Mouse (Mus musculus): ENCODE data around the gene Myadm. TPM values are rescaled to one million over a fixed set of nuclear protein-coding genes. Genes with fewer than 3 reads are reported as not detected.

Gene Myadm
- polyA plus RNA-seq (2015; fragmentation: Nextera tagmentation; extraction: Ambion mirVana), result 95.0 and 108 TPM in 2 replicates

DNA sequence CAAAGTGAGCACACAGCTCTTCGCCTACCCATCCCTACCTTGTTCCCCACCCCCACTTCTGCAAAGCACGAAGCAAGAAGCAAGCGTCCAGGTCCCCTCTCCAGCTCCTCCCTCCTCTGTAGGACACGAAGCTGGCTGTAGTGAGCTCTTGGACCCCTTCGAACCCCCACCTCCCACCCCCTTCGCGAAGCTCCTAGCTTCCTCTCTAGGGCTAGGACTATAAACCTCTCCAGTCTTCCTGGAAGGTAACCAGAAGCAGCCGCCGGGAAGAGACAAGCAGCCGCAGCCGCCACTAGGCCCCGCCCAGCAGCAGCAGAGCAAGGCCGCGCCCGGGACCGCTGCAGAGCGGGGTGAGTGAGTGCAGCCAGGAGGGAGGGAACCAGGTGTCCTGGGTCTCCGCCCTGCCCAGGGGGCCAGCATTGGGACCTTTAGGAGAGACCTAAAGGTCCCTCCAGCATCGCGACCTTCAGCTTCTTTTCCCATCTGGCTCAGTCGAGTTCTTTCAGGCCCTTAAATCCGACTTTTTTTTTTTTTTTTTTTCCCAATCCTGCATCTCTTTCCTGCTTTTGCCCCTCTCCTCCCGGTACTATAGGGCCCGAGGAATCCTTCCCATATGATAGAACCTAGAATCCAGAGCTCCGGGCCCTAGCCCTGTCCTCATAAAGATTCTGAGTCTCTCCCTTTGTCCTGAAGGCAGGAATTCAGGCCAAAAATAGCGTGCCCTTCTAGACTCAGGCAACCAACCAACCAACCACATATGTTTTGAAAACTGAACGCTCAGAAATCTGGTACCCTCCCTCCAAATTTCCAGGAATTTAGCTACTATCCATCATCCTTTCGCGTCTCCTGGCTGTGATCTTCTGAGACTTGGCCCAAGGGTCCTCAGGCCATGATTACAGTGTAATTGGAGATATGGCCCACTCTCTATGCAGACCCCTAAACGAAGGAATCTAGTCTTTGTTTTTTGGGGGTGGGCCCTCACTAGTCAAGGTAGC is at the start of gene Myadm, which contains the start of gene Prkcg:
Gene Myadm, plus strand, starts transcription at position 105 of the 995 bp plus-strand sequence.
Gene Prkcg, plus strand, starts transcription at position 204 of the 995 bp plus-strand sequence.
- Histone ChIP-seq H3K4me1 (ENCODE audit: insufficient read depth, low read length) (peaks cover 24% of the 10 kb centered on the region), H3K4me2 (replicated peaks; ENCODE audit: low read depth, low read length) (peak within 1 kb of the TSS; percentile 77), H3K4me3 (ENCODE audit: low read length) (peak within 1 kb of the TSS; percentile 52), H3K9me3 (ENCODE audit: low read length) (no peaks in the 10 kb centered on the region), H3K27ac (ENCODE audit: low read length) (peak within 1 kb of the TSS; percentile 90), H3K36me3 (ENCODE audit: insufficient read depth, low read length) (no peaks in the 10 kb centered on the region), H3K9ac (replicated peaks; ENCODE audit: low read length) (peak within 1 kb of the TSS; percentile 72), H3K27me3 (ENCODE audit: insufficient read depth, low read length) (no peaks in the 10 kb centered on the region)
- under 1% methylated on average over 30 of the region's 30 CpGs for WGBS
- peak; percentile 50 for ATAC-seq (ENCODE audit: low FRiP score, low TSS enrichment)

DNA sequence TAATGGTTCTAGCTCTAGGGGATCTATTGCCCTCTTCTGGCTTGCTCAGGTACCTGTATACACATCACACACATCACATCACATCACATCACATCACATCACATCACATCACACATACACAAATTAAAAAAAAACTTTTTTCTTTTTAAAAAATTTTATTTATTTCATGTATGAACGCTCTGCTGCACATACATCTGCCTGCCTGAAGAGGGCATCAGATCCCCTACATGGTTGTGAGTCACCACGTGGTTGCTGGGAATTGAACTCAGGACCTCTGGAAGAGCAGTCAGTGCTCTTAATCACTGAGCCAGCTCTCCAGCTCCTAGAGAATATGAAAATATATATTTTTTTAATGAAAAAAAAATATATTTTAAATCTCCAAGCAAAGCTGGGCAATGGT is 49.7 kb upstream of the Myadm start:
- no peaks in the 10 kb centered on the region for H3K4me1 ChIP-seq (ENCODE audit: insufficient read depth, low read length)
- H3K9me3 ChIP-seq (ENCODE audit: low read length), result no peaks in the 10 kb centered on the region
- no peak overlapping the region for H3K4me3 ChIP-seq (ENCODE audit: low read length)
- no peaks in the 10 kb centered on the region for H3K27me3 ChIP-seq (ENCODE audit: insufficient read depth, low read length)
- WGBS, result 83% methylated on average over 2 of the region's 2 CpGs
- H3K9ac ChIP-seq (replicated peaks; ENCODE audit: low read length), result no peak overlapping the region
- no peak overlapping the region for H3K4me2 ChIP-seq (replicated peaks; ENCODE audit: low read depth, low read length)
- no peaks in the 10 kb centered on the region for H3K36me3 ChIP-seq (ENCODE audit: insufficient read depth, low read length)
- H3K27ac ChIP-seq (ENCODE audit: low read length), result no peak overlapping the region
- ATAC-seq (ENCODE audit: low FRiP score, low TSS enrichment), result no peak

DNA sequence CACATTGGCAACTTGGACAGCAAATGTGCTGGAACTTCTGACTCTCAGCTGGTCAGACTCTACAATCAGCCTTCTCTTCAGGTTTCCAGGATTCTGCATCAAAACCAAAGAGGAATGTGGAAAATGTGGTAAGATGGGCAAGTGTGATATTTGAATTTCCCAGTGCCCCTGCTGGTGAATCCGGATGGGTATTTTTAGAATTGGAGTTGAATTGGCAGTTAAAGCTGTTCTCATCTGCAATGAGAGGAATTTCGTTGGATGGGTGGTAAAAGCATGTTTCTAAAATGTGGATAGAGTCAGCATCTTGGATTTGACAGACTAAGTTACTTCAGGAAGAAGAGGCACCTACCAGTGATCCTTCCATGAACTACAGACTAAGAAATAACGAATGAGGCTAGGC is 28.2 kb upstream of the Myadm start:
- Histone ChIP-seq H3K4me1 (ENCODE audit: insufficient read depth, low read length) (no peaks in the 10 kb centered on the region), H3K4me3 (ENCODE audit: low read length) (no peak overlapping the region), H3K4me2 (replicated peaks; ENCODE audit: low read depth, low read length) (no peak overlapping the region), H3K9ac (replicated peaks; ENCODE audit: low read length) (no peak overlapping the region), H3K36me3 (ENCODE audit: insufficient read depth, low read length) (no peaks in the 10 kb centered on the region), H3K27ac (ENCODE audit: low read length) (no peak overlapping the region), H3K27me3 (ENCODE audit: insufficient read depth, low read length) (peaks cover 2% of the 10 kb centered on the region; the same call in 1 of the 2 replicates), H3K9me3 (ENCODE audit: low read length) (no peaks in the 10 kb centered on the region)
- 72% methylated on average over 3 of the region's 3 CpGs for WGBS
- no peak for ATAC-seq (ENCODE audit: low FRiP score, low TSS enrichment)

DNA sequence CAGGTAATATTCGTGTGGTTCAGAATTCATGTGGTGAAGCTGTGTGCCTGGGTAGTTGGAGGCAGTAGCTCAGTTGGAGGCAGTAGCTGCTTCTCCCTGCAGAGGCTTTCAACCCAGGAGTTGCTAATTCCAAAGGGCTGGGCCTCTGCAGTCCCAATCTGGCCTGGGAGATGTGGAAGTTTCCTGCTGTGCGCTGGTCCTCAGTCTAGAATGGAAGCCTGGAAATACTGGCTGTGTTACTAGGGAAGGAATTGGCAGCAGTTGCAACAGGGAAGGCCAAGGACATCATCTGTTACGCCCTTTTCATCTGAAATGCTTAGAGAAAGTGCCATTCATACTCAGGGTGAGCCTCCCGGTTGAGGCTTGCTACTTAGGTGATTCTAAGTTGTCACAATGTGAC is 27.4 kb upstream of the Myadm start:
- H3K27me3 ChIP-seq (ENCODE audit: insufficient read depth, low read length), result peaks cover 2% of the 10 kb centered on the region; the same call in 1 of the 2 replicates
- no peak overlapping the region for H3K4me3 ChIP-seq (ENCODE audit: low read length)
- 67% methylated on average over 4 of the region's 4 CpGs for WGBS
- H3K4me2 ChIP-seq (replicated peaks; ENCODE audit: low read depth, low read length), result no peak overlapping the region
- no peak overlapping the region for H3K27ac ChIP-seq (ENCODE audit: low read length)
- no peaks in the 10 kb centered on the region for H3K4me1 ChIP-seq (ENCODE audit: insufficient read depth, low read length)
- ATAC-seq (ENCODE audit: low FRiP score, low TSS enrichment), result no peak
- H3K9me3 ChIP-seq (ENCODE audit: low read length), result no peaks in the 10 kb centered on the region
- H3K36me3 ChIP-seq (ENCODE audit: insufficient read depth, low read length), result no peaks in the 10 kb centered on the region
- no peak overlapping the region for H3K9ac ChIP-seq (replicated peaks; ENCODE audit: low read length)

DNA sequence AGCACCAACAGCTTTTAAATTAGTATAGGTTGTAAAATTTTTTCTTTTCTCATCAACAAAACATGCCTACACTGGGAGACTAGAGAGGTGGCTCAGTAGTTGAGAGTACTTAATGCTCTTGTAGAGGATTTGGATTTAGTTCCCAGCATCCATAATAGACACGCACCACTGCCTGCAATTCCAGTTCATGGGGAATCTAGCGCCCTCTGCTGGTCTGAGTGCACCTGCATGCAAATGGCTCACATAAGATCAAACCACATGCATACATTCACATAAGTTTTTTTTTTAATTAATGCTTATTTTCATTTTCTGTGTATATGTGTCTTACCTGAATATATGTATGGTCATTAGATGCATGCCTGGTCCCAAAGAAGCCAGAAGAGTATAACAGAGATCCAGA is 26.1 kb upstream of the Myadm start:
- no peak overlapping the region for H3K4me2 ChIP-seq (replicated peaks; ENCODE audit: low read depth, low read length)
- no peak overlapping the region for H3K9ac ChIP-seq (replicated peaks; ENCODE audit: low read length)
- H3K36me3 ChIP-seq (ENCODE audit: insufficient read depth, low read length), result no peaks in the 10 kb centered on the region
- WGBS, result 36% methylated on average over 2 of the region's 2 CpGs
- no peaks in the 10 kb centered on the region for H3K9me3 ChIP-seq (ENCODE audit: low read length)
- H3K27ac ChIP-seq (ENCODE audit: low read length), result no peak overlapping the region
- ATAC-seq (ENCODE audit: low FRiP score, low TSS enrichment), result no peak
- H3K4me3 ChIP-seq (ENCODE audit: low read length), result no peak overlapping the region
- peaks cover 2% of the 10 kb centered on the region; the same call in 1 of the 2 replicates for H3K27me3 ChIP-seq (ENCODE audit: insufficient read depth, low read length)
- H3K4me1 ChIP-seq (ENCODE audit: insufficient read depth, low read length), result no peaks in the 10 kb centered on the region

DNA sequence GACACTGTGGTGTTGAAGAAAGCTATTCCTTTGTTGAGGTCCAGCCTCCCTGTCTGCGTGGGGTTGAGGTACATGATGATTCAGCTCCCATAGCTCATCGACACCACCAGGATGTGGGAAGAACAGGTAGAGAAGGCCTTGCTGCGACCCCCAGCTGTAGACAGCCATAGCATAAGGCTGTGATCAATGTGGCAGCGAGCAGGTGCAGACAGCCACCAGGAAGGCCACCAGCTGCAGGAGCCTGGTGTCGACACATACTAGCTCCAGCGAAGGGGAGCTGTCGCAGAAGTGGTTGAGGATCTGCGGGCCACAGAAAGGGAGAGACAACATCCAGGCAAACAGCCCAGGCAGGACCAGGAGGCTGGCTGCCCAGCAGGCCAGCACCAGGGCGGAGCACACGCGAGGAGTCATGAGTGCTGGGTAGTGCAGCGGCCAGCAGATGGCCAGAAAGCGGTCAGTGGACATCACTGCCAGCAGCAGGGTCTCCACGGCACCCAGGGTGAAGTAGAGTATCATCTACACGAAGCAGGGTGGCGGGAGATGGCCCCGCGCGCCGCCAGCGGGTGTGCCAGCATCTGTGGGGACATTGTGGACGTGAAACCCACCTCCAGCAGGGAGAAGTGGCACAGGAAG is 24.4 kb upstream of the Myadm start:
- no peak overlapping the region for H3K27ac ChIP-seq (ENCODE audit: low read length)
- no peak overlapping the region; the same call in 1 of the 2 replicates for H3K9ac ChIP-seq (replicated peaks; ENCODE audit: low read length)
- H3K4me1 ChIP-seq (ENCODE audit: insufficient read depth, low read length), result no peaks in the 10 kb centered on the region
- H3K9me3 ChIP-seq (ENCODE audit: low read length), result no peaks in the 10 kb centered on the region
- no peaks in the 10 kb centered on the region for H3K36me3 ChIP-seq (ENCODE audit: insufficient read depth, low read length)
- WGBS, result 35% methylated on average over 22 of the region's 22 CpGs
- peak overlapping the region; percentile 42 for H3K4me2 ChIP-seq (replicated peaks; ENCODE audit: low read depth, low read length)
- peak; percentile 71; the same call in 1 of the 2 replicates for ATAC-seq (ENCODE audit: low FRiP score, low TSS enrichment)
- peak overlapping the region; percentile 11; the same call in 1 of the 2 replicates for H3K4me3 ChIP-seq (ENCODE audit: low read length)
- peaks cover 2% of the 10 kb centered on the region; the same call in 1 of the 2 replicates for H3K27me3 ChIP-seq (ENCODE audit: insufficient read depth, low read length)

DNA sequence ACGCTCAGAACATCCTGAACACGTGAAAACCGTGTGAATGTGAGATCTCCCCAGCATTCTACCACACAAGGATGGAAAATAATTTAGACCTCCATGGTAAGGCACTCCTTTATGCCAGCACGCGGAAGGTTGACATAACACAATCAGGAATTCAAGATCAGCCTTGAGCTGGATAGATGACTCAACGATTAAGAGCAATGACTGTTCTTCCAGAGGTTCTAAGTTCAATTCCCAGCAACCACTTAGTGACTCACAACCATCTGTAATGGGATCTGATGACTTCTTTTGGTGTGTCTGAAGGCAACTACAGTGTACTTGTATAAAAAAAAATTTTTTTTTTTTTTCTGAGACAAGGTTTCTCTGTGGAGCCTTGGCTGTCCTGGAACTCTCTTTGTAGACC is 23.6 kb upstream of the Myadm start:
- Histone ChIP-seq H3K36me3 (ENCODE audit: insufficient read depth, low read length) (no peaks in the 10 kb centered on the region), H3K4me3 (ENCODE audit: low read length) (no peak overlapping the region), H3K27ac (ENCODE audit: low read length) (no peak overlapping the region), H3K9ac (replicated peaks; ENCODE audit: low read length) (no peak overlapping the region), H3K27me3 (ENCODE audit: insufficient read depth, low read length) (peaks cover 2% of the 10 kb centered on the region; the same call in 1 of the 2 replicates), H3K4me2 (replicated peaks; ENCODE audit: low read depth, low read length) (no peak overlapping the region), H3K4me1 (ENCODE audit: insufficient read depth, low read length) (no peaks in the 10 kb centered on the region), H3K9me3 (ENCODE audit: low read length) (no peaks in the 10 kb centered on the region)
- WGBS, result 69% methylated on average over 6 of the region's 6 CpGs
- ATAC-seq (ENCODE audit: low FRiP score, low TSS enrichment), result no peak

DNA sequence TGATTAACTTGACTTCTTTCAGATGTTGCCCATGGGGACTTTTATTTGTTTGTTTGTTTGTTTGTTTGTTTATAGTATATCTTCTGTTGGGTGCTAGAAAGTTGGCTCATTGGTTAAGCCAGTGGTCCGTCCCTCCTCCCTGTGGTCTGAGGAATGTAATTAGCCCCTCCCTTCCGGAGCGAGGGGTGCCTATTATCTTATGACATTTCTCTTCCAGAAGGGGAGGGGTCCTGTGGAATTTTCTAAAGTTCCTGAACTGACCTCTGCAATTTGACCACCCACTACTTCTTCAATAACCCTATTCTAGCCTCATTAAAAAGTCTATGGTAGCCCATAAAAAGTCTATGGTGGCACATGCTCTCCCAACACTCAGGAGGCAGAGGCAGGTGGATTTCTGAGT is 21.6 kb upstream of the Myadm start:
- no peak overlapping the region for H3K27ac ChIP-seq (ENCODE audit: low read length)
- no peaks in the 10 kb centered on the region for H3K36me3 ChIP-seq (ENCODE audit: insufficient read depth, low read length)
- ATAC-seq (ENCODE audit: low FRiP score, low TSS enrichment), result no peak
- no peaks in the 10 kb centered on the region for H3K9me3 ChIP-seq (ENCODE audit: low read length)
- H3K4me2 ChIP-seq (replicated peaks; ENCODE audit: low read depth, low read length), result no peak overlapping the region
- no peak overlapping the region for H3K9ac ChIP-seq (replicated peaks; ENCODE audit: low read length)
- H3K27me3 ChIP-seq (ENCODE audit: insufficient read depth, low read length), result peaks cover 2% of the 10 kb centered on the region; the same call in 1 of the 2 replicates
- no peak overlapping the region for H3K4me3 ChIP-seq (ENCODE audit: low read length)
- no peaks in the 10 kb centered on the region for H3K4me1 ChIP-seq (ENCODE audit: insufficient read depth, low read length)
- 75% methylated on average over 3 of the region's 3 CpGs for WGBS

DNA sequence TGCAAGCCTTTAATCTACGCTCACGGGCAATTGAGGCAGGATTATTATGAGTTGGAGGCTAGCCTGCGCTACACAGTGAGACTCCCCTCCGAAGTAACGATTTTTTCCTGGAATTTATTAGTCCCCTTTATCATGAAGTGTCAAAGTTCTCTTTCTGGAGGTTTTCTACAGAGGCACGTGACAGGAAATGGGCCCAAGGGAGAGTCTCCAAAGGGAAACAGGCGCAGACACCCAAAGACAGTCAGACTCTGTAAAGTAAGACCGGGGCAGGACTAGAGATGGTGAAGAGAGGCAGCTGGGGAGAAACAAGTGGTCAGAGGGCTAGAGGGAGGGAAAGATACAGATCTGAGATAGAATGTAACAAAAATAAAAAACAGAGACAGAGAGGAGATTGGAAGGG is 21.0 kb upstream of the Myadm start:
- Histone ChIP-seq H3K4me1 (ENCODE audit: insufficient read depth, low read length) (no peaks in the 10 kb centered on the region), H3K4me3 (ENCODE audit: low read length) (no peak overlapping the region)

More for the DNA sequence above, 21.0 kb upstream of the Myadm start:
- H3K9ac ChIP-seq (replicated peaks; ENCODE audit: low read length), result no peak overlapping the region
- no peak for ATAC-seq (ENCODE audit: low FRiP score, low TSS enrichment)
- WGBS, result 53% methylated on average over 8 of the region's 8 CpGs
- no peak overlapping the region for H3K4me2 ChIP-seq (replicated peaks; ENCODE audit: low read depth, low read length)
- H3K27ac ChIP-seq (ENCODE audit: low read length), result no peak overlapping the region
- no peaks in the 10 kb centered on the region for H3K9me3 ChIP-seq (ENCODE audit: low read length)
- no peaks in the 10 kb centered on the region for H3K36me3 ChIP-seq (ENCODE audit: insufficient read depth, low read length)
- H3K27me3 ChIP-seq (ENCODE audit: insufficient read depth, low read length), result peaks cover 2% of the 10 kb centered on the region; the same call in 1 of the 2 replicates
